Mouse (Mus musculus) embryo, embryonic 11.5 days (tissue): ENCODE measurements around the gene Sik3.

ENCODE experiments used
- DNase-seq: peaks from one replicate; pipeline ENCODE4 v3.0.0-alpha.2; 2012; ENCODE audit warnings: low read depth, low spot score

Sik3 gene

DNA sequence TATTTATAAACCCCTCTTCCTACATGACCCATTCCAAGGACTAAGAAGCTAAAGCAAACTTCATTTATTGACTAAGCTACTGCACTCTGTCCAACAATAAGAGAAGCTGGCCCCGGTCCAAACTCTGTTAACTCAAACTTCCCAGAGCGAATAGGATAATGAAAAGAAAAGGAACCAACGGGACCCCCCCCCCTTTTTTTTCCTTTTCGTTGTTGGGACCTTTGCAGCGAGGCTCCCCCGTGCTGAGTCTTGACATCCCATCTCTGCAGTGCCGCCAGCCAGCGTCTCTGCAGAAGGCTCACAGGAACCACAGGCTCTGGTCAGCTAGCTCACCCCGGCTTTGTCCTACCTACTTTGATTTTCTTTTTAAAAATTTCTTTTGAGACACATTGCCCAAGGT, 3.2 kb downstream of the Sik3 start:
- DNase-seq = no peak

DNA sequence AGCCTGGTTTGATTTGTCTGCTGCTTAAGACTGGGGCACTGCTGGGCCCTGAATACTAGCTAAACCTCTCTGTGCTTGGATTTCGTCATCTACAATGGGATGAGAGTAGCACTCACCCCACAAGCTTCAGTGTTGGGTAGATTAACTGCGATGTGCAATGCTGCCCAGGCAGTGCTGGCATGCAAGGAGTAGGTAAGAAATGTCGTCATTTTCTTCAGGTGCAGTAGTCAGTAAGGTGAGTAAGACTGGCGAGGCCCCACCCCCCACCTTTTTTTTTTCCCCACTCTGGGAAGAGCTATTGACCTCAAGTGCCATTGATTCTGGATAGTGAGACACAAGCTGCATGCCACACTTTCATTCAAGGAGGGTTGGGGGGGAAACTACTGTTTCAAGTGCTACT, 3.8 kb downstream of the Sik3 start:
- DNase-seq = no peak

DNA sequence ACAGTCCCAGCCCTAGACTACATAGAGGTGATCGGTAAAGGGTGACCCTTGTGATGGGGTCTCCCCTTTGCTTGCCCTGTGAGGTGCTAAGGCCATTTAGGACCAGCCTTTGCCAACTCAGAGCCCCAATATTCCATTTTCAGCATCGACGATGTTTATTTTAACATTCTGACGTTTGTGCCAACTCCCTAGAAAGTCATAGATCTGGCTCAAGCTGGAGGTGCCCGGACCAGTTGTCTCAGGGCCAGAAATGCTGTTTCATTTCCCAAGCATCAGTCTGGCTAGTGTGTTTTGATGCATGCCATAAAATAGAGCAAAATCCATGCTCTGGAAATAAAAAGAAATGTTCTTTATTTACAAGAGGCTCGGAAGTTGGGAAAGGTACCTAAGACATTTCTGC, 5.7 kb downstream of the Sik3 start:
- DNase-seq = no peak

DNA sequence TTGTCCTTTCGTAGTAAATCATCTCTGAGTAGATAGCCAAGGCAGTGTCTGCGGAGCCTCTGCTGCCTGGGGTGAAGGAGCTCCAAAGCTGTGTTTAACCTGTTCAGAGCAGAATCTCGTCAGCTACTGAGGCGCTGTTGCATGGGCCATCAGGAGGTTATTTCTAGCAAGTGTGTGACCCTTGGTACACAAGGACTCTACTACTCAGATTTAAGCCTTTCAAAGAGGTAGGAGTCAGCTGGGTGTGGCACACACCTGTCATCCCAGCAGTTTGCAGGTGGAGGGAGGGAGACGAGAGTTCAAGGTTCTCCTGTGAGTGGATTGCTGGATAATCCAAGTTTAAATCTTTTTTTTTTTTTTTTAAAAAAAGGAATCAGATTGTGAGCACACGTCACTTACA, 7.4 kb downstream of the Sik3 start:
- DNase-seq = no peak

DNA sequence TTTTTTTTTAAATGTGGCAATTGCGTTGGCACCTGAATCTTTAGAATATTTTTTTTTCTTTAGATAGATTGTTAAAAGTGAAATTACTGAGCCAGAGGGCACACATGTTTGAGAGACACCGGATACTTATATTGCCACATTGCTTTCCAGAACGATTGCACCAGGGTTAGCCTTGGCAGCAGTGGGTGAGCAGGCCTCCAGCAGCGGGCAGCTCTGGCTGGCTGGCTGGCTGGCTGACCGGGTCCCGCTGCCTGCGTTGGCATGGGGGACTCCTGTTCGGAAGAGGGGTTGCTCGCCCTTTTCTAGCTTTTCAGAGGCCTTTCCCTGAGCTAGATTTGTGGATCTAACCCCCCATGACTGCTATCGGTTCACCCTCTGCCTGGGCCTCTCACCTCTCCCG, 11.0 kb downstream of the Sik3 start:
- no peak for DNase-seq

DNA sequence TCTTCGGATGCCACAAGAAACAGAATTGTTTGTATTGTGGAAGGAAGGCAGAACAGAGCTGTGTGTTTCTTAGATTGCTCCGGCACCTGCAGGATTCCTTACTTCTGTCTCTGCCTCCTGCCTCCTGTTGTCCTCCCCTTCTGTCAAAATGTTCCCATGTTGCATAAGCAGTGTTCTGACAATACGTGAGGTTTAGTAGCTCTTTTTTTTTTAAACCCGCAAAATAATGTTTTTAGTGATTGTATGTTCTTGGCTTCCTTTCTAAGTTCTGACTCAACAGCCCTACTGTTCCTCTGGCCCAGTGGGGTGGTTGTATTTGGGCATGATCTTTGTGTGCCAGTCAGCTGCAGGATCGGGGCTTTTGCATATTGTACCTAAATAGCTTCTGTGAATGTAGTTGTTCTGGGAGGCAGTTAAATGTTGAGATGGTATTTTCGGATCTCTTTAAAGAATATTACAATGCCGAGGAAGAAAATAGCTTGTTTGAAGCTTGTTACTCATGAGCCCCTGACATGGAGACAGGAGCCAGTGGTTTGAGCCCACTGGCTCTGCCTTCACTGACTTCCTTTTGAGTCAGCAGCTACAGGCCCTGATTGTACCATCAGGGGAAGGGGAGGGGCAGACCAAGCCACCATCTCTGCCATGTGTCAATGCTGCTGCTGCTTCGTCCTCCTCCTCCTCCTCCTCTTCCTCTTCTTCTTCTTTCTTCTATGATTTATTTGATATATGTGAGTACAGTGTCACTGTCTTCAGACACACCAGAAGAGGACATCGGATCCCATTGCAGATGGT, 13.6 kb downstream of the Sik3 start:
- no peak for DNase-seq

DNA sequence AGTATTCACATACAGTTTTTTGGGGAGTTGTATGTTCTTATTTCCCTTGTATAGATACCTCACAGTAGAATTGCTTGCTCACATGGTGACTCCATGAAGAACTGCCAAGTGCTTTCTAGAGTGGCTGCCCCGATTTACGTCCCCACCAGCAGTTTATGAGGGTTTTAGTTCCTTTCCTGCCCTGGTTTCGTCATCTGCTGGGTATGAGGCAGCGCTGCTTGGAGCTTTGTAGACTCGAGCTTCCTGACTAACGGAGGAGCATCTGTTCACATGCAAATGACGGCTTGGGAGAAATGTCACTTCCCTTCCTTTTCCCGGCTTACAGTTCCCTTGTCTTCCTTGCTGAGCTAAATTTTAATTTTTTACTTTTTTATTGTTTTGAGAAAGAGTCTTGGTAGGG, 15.4 kb downstream of the Sik3 start:
- DNase-seq = no peak

DNA sequence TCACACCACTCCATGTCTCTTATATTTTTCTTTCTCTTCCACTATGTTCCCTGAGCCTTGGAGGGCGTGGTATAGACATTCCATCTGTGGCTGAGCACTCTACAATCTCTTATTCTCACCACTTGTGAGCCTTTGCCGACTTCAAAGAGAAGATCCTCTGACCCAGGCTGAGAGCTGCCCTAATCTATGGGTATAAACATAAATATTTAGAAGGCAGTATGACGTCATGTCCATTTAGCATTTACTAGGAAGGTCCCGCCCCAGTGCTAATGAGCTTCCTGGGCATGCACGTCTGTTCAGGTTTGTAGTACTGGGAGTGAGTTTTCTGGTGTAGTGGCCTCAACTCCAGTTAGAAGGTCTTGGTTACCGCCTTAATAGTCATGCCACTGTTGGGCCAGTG, 16.9 kb downstream of the Sik3 start:
- no peak for DNase-seq

DNA sequence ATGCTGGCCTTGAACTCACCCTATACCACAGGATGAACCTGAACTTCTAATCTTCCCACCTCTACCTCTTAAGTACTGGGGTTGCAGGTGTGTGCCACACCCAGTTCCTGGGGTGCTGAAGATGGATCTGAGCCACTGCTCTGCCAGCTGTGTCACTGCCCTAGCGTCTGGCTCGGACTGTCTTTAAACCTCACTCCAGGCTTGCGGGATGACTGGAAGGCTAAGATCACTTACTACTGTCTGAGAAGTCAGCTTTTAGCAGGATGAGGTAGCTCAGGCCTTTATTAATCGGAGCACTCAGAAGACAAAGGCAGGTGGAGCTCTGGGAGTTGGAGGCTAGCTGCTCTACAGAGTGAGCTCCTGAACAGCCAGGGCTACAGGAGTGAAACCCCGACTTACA, 17.6 kb downstream of the Sik3 start:
- no peak for DNase-seq

DNA sequence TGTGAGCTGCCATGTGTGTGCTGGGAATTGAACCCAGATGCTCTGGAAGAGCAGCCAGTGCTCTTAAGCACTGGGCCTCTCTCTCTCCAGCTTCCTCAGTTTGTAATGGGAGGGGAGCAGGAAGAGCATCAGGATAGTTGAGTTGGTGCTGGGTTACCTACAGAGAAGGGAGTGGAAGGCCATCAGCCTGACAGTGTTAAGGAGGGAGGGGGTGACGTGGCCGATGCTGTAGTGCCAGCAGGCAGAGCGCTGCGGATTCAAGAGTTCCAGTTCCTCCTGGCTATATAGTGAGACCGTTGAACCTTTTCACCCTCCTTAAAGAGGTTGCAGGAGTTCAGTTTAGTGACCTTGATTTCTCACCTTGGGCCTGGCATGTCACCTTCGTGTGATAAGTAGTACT, 18.3 kb downstream of the Sik3 start:
- no peak for DNase-seq

DNA sequence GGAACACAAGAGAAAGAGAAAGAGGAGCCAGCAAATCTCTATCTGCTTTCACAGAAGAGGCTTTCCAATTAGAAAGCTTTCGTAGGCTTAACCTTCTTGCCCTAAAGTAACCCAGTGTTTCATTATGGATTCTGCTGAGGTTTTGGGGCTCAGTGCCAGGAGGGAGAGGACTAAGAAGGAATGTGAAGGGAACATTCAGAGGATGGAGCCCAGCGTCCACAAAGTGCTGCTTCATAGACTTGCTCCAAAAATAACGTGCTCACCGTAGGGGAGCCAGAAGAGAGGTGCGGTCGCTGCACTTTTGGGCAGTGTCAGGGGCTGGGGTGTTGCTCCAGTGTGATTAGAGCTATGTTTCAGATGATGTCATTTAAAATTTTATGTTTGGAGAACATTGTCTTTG, 19.6 kb downstream of the Sik3 start:
- no peak for DNase-seq

DNA sequence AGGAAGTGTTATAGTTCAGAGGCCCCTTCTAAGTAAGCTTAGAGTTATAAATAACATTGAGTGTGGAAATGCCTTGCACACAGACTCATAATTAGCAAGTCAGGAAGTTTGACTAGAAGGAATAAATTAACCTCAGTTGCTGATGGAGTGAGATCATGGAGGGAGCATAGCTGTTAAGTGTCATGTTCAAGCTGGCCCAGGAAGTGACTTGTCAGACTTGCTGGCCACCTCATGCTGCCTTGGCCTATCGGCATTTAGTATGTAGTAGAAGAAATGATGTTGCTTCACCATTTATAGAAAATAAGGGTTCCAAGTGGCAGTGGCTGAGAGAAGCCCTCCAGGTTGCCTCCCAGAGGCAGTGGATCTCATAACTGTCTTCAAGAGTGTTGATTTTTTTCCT, 20.4 kb downstream of the Sik3 start:
- DNase-seq = no peak

DNA sequence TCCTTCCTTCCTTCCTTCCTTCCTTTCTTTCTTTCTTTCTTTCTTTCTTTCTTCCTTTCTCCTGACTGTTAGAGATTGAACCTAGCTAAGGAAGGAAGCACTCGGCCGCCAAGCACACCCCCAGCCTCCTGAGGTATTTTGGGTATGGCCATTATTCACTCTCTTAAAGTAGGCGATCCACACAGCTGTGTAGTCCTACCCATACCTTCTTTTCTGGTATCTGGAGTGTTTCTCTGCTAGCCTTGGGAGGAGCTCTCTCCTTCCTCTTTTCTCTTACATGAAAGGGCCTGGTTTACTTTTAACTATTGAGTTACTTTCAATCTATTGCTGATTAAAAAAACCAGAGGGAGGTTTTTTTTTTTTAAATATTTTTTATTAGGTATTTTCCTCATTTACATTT, 21.2 kb downstream of the Sik3 start:
- no peak for DNase-seq

DNA sequence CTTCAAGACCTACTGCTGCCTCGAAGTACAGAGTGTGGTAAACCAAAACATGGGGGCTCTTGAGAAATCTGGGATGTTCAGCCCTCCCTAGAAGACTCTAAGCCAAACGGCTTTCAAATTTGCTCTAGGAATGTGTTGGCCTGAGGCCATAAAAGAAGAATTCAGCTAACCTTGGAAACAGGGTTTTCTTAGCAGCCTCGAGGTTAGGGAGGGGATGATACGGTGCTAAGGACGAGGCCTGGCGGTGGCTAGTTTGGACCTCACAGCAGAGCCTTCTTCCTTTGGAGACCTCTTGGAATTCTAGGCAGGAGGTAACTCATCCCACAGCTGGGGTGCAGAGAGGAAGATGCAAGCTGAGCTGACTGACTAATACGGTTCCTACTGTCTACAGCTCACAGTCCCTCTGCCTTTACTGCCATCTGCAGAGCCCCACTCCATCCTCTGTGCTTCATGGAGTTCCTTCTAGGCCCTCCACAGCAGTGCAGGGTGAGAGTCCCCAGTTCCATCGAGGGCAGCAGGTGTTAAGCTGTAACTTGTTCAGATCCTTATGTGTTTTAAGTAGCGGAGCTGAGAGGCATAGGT, 22.8 kb downstream of the Sik3 start:
- DNase-seq = no peak

DNA sequence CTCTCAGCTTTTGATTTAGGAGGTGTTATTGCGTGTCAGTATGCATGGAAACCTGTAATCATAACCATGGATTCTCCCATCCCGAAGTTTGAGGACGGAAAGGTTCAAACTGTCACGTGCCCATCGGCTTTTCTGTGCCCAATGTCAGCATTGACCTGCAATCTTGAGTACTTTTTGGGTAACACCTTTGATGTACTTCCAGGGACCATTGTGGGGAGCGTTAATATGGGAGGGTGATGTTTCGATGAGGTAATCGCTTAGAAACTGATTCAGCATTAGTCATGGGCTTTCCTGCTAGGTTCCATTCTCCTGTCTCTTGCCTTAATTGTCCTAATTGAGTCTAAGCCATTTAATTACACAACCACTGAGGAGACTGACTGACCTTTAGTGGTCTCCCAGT, 24.3 kb downstream of the Sik3 start:
- no peak for DNase-seq

DNA sequence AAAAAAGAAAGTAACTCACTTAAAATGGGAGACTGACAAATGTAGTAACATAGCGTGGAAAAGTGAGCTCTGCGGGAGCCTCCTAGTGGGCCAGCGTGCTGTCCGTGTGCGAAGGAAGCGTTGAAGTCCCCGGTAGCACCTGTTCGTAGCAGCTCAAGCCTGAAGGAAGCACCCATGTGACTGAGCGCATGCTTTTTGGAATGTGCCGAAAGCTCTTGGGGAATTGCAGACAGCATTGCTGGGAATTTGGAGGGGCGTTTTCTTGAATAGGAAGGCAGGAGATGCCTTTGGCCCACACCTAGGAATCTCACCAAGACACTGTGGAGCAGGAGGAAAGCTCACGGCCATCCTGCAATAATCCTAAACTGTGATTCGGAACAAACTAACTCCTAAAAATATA, 26.2 kb downstream of the Sik3 start:
- no peak for DNase-seq

DNA sequence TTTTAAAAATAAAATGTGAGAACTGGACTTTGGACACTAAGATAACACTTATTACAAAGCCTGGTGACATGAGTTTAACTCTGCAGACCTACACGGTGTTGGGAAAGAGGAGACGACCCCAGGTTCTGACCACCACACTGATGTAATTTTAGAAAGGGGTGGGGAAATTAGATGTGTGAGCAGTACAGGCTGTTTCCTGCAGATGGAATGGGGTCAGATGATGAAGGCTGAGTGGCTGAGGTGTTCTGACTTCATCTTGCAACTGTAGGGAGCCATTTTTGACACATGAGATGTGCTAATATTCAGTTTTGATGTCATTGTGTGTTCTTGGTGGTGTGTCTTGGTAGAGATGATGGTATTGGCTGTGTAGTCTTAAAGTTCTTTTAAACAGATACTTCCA, 28.6 kb downstream of the Sik3 start:
- DNase-seq = no peak

DNA sequence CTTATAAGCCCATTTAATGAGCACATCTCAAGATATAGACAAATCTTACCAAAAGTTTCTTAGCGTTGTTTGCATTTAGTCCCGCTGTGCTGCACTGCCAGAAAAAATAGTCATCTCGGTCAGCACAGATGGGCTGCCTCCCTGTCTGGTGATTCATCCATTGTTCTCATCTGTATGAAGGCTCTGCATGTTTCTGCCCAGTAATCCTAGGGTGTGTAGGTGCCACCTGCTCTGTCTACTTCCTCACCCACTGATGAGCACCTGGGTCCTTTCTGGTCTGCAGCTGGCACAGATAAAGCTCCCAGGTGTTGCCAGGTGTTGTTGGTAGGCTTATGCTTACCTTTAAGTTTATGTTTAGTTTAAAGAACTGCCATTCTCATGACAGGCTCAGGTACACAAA, 29.8 kb downstream of the Sik3 start:
- no peak for DNase-seq

DNA sequence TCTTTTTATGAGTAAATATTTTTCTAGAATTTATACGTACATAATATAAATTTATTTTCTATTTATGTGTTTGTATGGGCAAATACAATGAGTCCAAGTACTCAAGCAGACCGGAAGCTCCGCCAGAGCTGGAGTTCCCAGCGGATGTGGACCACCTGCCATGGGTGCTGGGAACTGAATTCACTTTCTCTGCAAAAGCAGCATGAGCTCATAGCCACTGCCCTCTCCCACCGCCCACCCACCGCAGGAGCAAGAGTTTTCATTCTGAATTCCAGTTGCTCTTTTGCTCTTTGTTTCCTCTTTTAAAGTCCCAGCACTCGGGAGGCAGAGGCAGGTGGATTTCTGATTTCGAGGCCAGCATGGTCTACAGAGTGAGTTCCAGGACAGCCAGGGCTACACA, 31.0 kb downstream of the Sik3 start:
- no peak for DNase-seq

DNA sequence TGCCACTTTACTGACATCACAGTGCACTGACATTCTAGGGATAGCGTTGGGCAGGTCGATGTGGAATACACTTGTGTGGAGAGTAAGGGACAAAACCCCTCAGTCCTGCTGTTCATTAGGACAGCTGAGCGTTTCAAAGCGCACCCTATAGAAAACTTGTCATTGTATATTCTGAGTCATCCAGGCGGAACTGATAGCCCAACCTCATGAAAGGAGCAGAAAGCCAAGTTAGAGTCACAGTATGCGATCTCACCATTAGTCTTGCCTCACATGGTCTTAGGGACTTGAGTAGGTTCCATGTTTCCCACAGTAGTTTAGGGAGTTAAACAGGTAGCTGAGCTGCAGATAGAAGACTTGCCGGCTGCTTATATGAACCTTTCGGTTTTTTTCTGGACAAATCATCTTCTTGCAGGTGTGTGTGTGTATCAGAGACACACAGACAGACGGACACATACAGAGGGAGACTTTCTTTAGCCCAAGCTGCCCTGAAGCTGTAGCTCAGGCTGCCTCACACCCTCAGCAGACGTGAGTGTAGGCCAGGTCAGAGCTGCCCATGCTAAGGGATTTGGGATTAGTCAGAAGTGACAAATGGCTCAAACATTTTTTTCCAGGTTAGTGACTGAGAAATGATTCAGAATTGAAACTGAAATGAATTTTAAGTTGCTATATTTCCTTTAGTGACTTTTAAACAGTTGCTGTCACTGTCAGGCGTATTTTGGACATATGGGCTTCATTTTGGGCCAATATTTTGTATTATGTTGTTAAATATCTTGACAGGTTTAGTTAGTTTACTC, 34.3 kb downstream of the Sik3 start:
- DNase-seq = no peak

DNA sequence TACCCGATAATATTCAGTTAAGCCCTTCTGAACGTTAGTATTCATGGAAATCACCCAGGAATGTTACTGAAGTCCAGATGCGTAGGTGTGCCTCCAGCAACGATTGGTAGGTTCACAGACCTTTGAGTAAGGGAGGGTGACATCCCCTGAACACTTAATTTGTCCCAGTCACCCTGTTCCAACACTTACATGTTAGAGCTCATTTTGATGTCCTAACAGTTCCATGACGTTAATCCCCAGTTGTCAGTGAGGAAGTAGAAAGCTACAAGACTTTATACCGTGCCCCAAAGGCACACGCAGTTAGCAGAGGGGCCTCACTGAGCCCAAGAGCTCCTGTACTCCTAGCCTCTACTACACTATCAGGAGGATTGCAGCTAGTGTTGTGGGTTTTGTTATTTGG, 36.9 kb downstream of the Sik3 start:
- DNase-seq = no peak

DNA sequence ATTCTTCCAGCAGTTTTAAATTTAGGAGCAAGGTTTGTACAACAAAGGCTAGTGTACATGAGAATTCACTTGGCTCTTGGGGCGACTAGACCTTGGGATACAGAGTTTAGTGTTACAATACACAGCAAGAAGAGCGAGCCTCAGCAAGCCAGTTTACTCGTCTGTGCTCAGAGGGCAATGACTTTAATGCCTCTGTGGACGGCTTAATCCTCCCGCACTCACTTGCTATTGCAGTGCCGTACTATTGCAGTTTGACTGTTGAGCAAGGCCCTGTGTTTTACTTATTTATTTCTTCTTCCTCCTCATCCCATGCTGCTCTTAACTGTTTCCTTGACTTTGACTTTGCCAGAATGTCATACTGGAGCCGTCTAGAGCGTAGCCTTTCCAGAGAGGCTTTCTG, 37.6 kb downstream of the Sik3 start:
- no peak for DNase-seq
